Mouse (Mus musculus): Measurements from ENCODE around the gene Carhsp1. TPM values are rescaled to one million over a fixed set of nuclear protein-coding genes. Genes with fewer than 3 reads are reported as not detected.

The Carhsp1 gene
- polyA plus RNA-seq, 1 experiment = 130 TPM

- Histone ChIP-seq H3K4me3 (ENCODE audit: insufficient read depth, low read depth, low read length) (no peak overlapping the region), H3K4me1 (ENCODE audit: control insufficient read depth, insufficient read depth, insufficient read length, low read length) (peaks cover 71% of the 10 kb centered on the region)
Measured at GRCm38 (mm10) chr16:8667261-8667660, 4.7 kb downstream of the Carhsp1 start.

GRCm38 (mm10) chr16:8666452-8666851 is 5.5 kb downstream of the Carhsp1 start:
- no peak overlapping the region for H3K4me3 ChIP-seq (ENCODE audit: insufficient read depth, low read depth, low read length)

More at GRCm38 (mm10) chr16:8667261-8667660, 4.7 kb downstream of the Carhsp1 start:
- H3K27ac ChIP-seq (replicated peaks; ENCODE audit: low read depth, low read length) = peak overlapping the region; percentile 80

GRCm38 (mm10) chr16:8665367-8665766 is 6.6 kb downstream of the Carhsp1 start:
- peak overlapping the region; percentile 80 for H3K27ac ChIP-seq (replicated peaks; ENCODE audit: low read depth, low read length)
- H3K4me3 ChIP-seq (ENCODE audit: insufficient read depth, low read depth, low read length) = no peak overlapping the region
- peaks cover 74% of the 10 kb centered on the region for H3K4me1 ChIP-seq (ENCODE audit: control insufficient read depth, insufficient read depth, insufficient read length, low read length)

More at GRCm38 (mm10) chr16:8666452-8666851, 5.5 kb downstream of the Carhsp1 start:
- Histone ChIP-seq H3K4me1 (ENCODE audit: control insufficient read depth, insufficient read depth, insufficient read length, low read length) (peaks cover 71% of the 10 kb centered on the region), H3K27ac (replicated peaks; ENCODE audit: low read depth, low read length) (peak overlapping the region; percentile 80)

- peak overlapping the region; percentile 80 for H3K27ac ChIP-seq (replicated peaks; ENCODE audit: low read depth, low read length)
- no peak overlapping the region for H3K4me3 ChIP-seq (ENCODE audit: insufficient read depth, low read depth, low read length)
- H3K4me1 ChIP-seq (ENCODE audit: control insufficient read depth, insufficient read depth, insufficient read length, low read length) = peaks cover 66% of the 10 kb centered on the region
Measured at GRCm38 (mm10) chr16:8663606-8664539, 8.1 kb downstream of the Carhsp1 start.

GRCm38 (mm10) chr16:8663022-8663421 is 8.9 kb downstream of the Carhsp1 start:
- peak overlapping the region; percentile 55 for H3K27ac ChIP-seq (replicated peaks; ENCODE audit: low read depth, low read length)
- no peak overlapping the region for H3K4me3 ChIP-seq (ENCODE audit: insufficient read depth, low read depth, low read length)

GRCm38 (mm10) chr16:8658764-8659163 is 13.2 kb downstream of the Carhsp1 start:
- no peak overlapping the region for H3K4me3 ChIP-seq (ENCODE audit: insufficient read depth, low read depth, low read length)
- H3K4me1 ChIP-seq (ENCODE audit: control insufficient read depth, insufficient read depth, insufficient read length, low read length) = peaks cover 23% of the 10 kb centered on the region
- peak overlapping the region; percentile 95 for H3K27ac ChIP-seq (replicated peaks; ENCODE audit: low read depth, low read length)

More at GRCm38 (mm10) chr16:8663022-8663421, 8.9 kb downstream of the Carhsp1 start:
- H3K4me1 ChIP-seq (ENCODE audit: control insufficient read depth, insufficient read depth, insufficient read length, low read length) = peaks cover 63% of the 10 kb centered on the region

- H3K4me1 ChIP-seq (ENCODE audit: control insufficient read depth, insufficient read depth, insufficient read length, low read length) = peaks cover 19% of the 10 kb centered on the region
- H3K4me3 ChIP-seq (ENCODE audit: insufficient read depth, low read depth, low read length) = no peak overlapping the region
- H3K27ac ChIP-seq (replicated peaks; ENCODE audit: low read depth, low read length) = peak overlapping the region; percentile 95
Measured at GRCm38 (mm10) chr16:8658349-8658748, 13.6 kb downstream of the Carhsp1 start.

GRCm38 (mm10) chr16:8656256-8656655 is 15.7 kb downstream of the Carhsp1 start:
- H3K4me3 ChIP-seq (ENCODE audit: insufficient read depth, low read depth, low read length) = no peak overlapping the region

GRCm38 (mm10) chr16:8655599-8655998 is 16.4 kb downstream of the Carhsp1 start:
- no peak overlapping the region for H3K27ac ChIP-seq (replicated peaks; ENCODE audit: low read depth, low read length)
- peaks cover 5% of the 10 kb centered on the region for H3K4me1 ChIP-seq (ENCODE audit: control insufficient read depth, insufficient read depth, insufficient read length, low read length)
- no peak overlapping the region for H3K4me3 ChIP-seq (ENCODE audit: insufficient read depth, low read depth, low read length)

More at GRCm38 (mm10) chr16:8656256-8656655, 15.7 kb downstream of the Carhsp1 start:
- H3K4me1 ChIP-seq (ENCODE audit: control insufficient read depth, insufficient read depth, insufficient read length, low read length) = peaks cover 9% of the 10 kb centered on the region
- H3K27ac ChIP-seq (replicated peaks; ENCODE audit: low read depth, low read length) = no peak overlapping the region

- H3K4me3 ChIP-seq (ENCODE audit: insufficient read depth, low read depth, low read length) = no peak overlapping the region
- H3K4me1 ChIP-seq (ENCODE audit: control insufficient read depth, insufficient read depth, insufficient read length, low read length) = peaks cover 5% of the 10 kb centered on the region
- H3K27ac ChIP-seq (replicated peaks; ENCODE audit: low read depth, low read length) = no peak overlapping the region
Measured at GRCm38 (mm10) chr16:8655108-8655507, 16.8 kb downstream of the Carhsp1 start.

GRCm38 (mm10) chr16:8650007-8650406 is 21.9 kb downstream of the Carhsp1 start:
- no peak overlapping the region for H3K4me3 ChIP-seq (ENCODE audit: insufficient read depth, low read depth, low read length)
- no peak overlapping the region for H3K27ac ChIP-seq (replicated peaks; ENCODE audit: low read depth, low read length)
- H3K4me1 ChIP-seq (ENCODE audit: control insufficient read depth, insufficient read depth, insufficient read length, low read length) = no peaks in the 10 kb centered on the region

GRCm38 (mm10) chr16:8645546-8645945 is 26.4 kb downstream of the Carhsp1 start:
- Histone ChIP-seq H3K27ac (replicated peaks; ENCODE audit: low read depth, low read length) (no peak overlapping the region), H3K4me3 (ENCODE audit: insufficient read depth, low read depth, low read length) (no peak overlapping the region), H3K4me1 (ENCODE audit: control insufficient read depth, insufficient read depth, insufficient read length, low read length) (no peaks in the 10 kb centered on the region)

- no peak overlapping the region for H3K27ac ChIP-seq (replicated peaks; ENCODE audit: low read depth, low read length)
- no peak overlapping the region for H3K4me3 ChIP-seq (ENCODE audit: insufficient read depth, low read depth, low read length)
- H3K4me1 ChIP-seq (ENCODE audit: control insufficient read depth, insufficient read depth, insufficient read length, low read length) = no peaks in the 10 kb centered on the region
Measured at GRCm38 (mm10) chr16:8643855-8644254, 28.1 kb downstream of the Carhsp1 start.

GRCm38 (mm10) chr16:8639466-8640191 is 32.3 kb downstream of the Carhsp1 start:
- H3K4me1 ChIP-seq (ENCODE audit: control insufficient read depth, insufficient read depth, insufficient read length, low read length) = peaks cover 5% of the 10 kb centered on the region; the same call in 1 of the 2 replicates
- no peak overlapping the region for H3K27ac ChIP-seq (replicated peaks; ENCODE audit: low read depth, low read length)
- H3K4me3 ChIP-seq (ENCODE audit: insufficient read depth, low read depth, low read length) = no peak overlapping the region

- peak overlapping the region; percentile 84 for H3K4me3 ChIP-seq (ENCODE audit: insufficient read depth, low read depth, low read length)
- peaks cover 5% of the 10 kb centered on the region; the same call in 1 of the 2 replicates for H3K4me1 ChIP-seq (ENCODE audit: control insufficient read depth, insufficient read depth, insufficient read length, low read length)
- H3K27ac ChIP-seq (replicated peaks; ENCODE audit: low read depth, low read length) = peak overlapping the region; percentile 86
Measured at GRCm38 (mm10) chr16:8638131-8638530, 33.8 kb downstream of the Carhsp1 start.

All from brown adipose tissue, adult 24 weeks (tissue).